Mouse (Mus musculus) liver, embryonic 14.5 days (tissue): ENCODE measurements at regions not wholly inside any gene's neighbourhood (a gene's known extent, or its start where the extent isn't known, plus 50 kb on each side); places are given as distances from the start of the nearest gene placed in this dataset.
A peak's percentile ranks its signal among the peaks of the same experiment; 100 is the strongest.

ENCODE experiments used
- ATAC-seq: fragments of 200-750 bp; cut with Nextera tagmentation; 2 replicates; pipeline ENCODE4 v1.8.0; 2017; ENCODE audit warnings: moderate number of reproducible peaks, mild to moderate bottlenecking, moderate library complexity; ENCODE audit not compliant: insufficient read depth
- DNase-seq, 3 experiments: peaks; one replicate each; pipeline ENCODE4 v3.0.0-alpha.2; 2012 to 2013; ENCODE audit warnings: low read depth in 3 of 3, low spot score in 3 of 3
- H3K27ac ChIP-seq: fragments of 300-500 bp; sonication (generic); 2 replicates; pipeline ENCODE4 v1.5.1; 2014; ENCODE audit warnings: moderate library complexity, mild to moderate bottlenecking, control low read depth, inconsistent platforms
- H3K27me3 ChIP-seq: fragments of 300-500 bp; sonication (generic); 2 replicates; pipeline ENCODE4 v1.6.1; 2014; ENCODE audit warnings: mild to moderate bottlenecking, low read length, moderate library complexity; ENCODE audit not compliant: control insufficient read depth, insufficient read depth
- H3K36me3 ChIP-seq: fragments of 300-500 bp; sonication (generic); replicated peaks from 2 replicates; pipeline ENCODE4 v1.6.1; 2014; ENCODE audit warnings: low read depth; ENCODE audit not compliant: control insufficient read depth, insufficient read depth
- H3K4me1 ChIP-seq, 2 experiments: fragments of 200-500 bp in 1 of 2; fragments of 300-500 bp in 1 of 2; sonication (generic) in 1 of 2; replicated peaks; 2 replicates each; pipeline ENCODE4 v1.6.1; 2012 to 2014; ENCODE audit warnings: antibody characterized with exemption in 1 of 2, inconsistent platforms in 1 of 2, low read length in 1 of 2; ENCODE audit not compliant: control insufficient read depth in 2 of 2, insufficient read depth in 2 of 2
- H3K4me2 ChIP-seq: fragments of 300-500 bp; sonication (generic); 2 replicates; pipeline ENCODE4 v1.6.1; 2014; ENCODE audit warnings: low read depth, mild to moderate bottlenecking, control low read depth, moderate library complexity
- H3K4me3 ChIP-seq, 2 experiments: fragments of 200-500 bp in 1 of 2; fragments of 300-500 bp in 1 of 2; sonication (generic) in 1 of 2; 2 replicates each; pipeline ENCODE4 v1.5.1; 2012 to 2014; ENCODE audit warnings: low read depth in 2 of 2, low read length in 2 of 2, mild to moderate bottlenecking in 2 of 2, control low read depth in 1 of 2, inconsistent platforms in 1 of 2, moderate library complexity in 1 of 2; ENCODE audit not compliant: insufficient read depth in 1 of 2
- H3K9ac ChIP-seq: fragments of 300-500 bp; sonication (generic); replicated peaks from 2 replicates; pipeline ENCODE4 v1.6.1; 2014; ENCODE audit warnings: mild to moderate bottlenecking, control low read depth, moderate library complexity
- H3K9me3 ChIP-seq: fragments of 300-500 bp; sonication (generic); 2 replicates; pipeline ENCODE4 v1.6.1; 2016; ENCODE audit warnings: low read length, mixed read lengths; ENCODE audit not compliant: control insufficient read depth
- CTCF ChIP-seq: IDR thresholded peaks from 2 replicates; pipeline ENCODE4 v1.5.1; 2016; ENCODE audit warnings: antibody characterized with exemption, low read depth, control low read depth
- EP300 ChIP-seq: IDR thresholded peaks from 2 replicates; pipeline ENCODE4 v1.6.1; 2016; ENCODE audit warnings: antibody characterized with exemption, low read depth
- WGBS: fragments of 180-500 bp; shearing (Covaris S2); extraction: QIAGEN DNeasy Blood & Tissue Kit; methylation state at CpG from one replicate; pipeline ENCODE4 v1.1.7; 2014; ENCODE audit not compliant: insufficient replicate concordance; 5-methylcytosine and 5-hydroxymethylcytosine counted together

DNA sequence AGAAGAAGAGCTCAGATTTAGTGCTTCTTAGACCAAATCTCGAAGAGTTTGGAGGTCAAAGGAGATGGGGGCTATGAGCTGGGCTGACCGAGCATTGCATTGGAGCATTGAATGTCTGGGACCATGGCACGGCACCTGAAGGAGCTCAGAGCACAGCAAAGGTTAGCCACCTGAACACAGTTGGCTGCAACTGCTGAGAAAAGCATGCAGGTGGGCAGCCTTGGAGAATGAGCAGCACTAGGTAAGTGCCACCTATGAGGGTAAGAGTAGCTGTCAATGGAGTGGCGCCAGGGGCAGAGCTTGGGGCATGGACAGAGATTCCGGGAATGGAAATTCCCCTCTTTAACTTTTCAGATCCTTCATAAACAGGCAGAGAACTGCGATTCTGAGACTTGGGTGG is 305.7 kb downstream of the Fut8 start:
- Histone ChIP-seq H3K9ac (no peak overlapping the region), H3K27ac (no peak overlapping the region), H3K4me3 (no peak overlapping the region), H3K36me3 (no peaks in the 10 kb centered on the region), H3K27me3 (no peaks in the 10 kb centered on the region), H3K9me3 (no peaks in the 10 kb centered on the region), H3K4me2 (no peak overlapping the region), H3K4me1 (no peaks in the 10 kb centered on the region)
- TF ChIP-seq CTCF (no peak), EP300 (no peak)
- no peak for ATAC-seq
- 51% methylated on average over 6 of the region's 6 CpGs for WGBS
- no peak for DNase-seq

DNA sequence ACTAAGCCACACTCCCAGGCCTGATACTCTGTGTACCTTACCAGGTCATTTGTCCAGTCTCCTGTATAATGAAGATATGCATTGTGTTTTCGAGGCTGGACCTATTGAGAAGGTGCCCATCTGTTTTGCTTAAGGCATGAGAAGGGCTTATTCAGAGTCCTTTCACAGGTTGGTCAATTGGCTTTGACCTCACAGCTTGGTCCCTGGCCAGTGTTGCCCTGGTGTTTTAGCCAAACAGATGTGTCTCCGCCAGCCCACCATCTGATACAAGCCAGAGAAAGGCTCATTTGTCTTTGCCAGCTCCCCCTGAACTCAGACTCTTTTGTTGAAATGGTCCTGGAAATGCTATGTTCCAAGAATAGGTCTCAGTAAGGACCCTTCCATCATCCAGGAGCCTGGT is 308.2 kb downstream of the Fut8 start:
- WGBS, result 58% methylated on average over 2 of the region's 2 CpGs
- Histone ChIP-seq H3K9me3 (no peaks in the 10 kb centered on the region), H3K9ac (no peak overlapping the region), H3K4me1 (no peaks in the 10 kb centered on the region), H3K27ac (no peak overlapping the region), H3K27me3 (no peaks in the 10 kb centered on the region), H3K36me3 (no peaks in the 10 kb centered on the region), H3K4me2 (no peak overlapping the region), H3K4me3 (no peak overlapping the region)
- ATAC-seq (no peak), DNase-seq (no peak)
- TF ChIP-seq EP300, result no peak
- no peak for TF ChIP-seq CTCF

DNA sequence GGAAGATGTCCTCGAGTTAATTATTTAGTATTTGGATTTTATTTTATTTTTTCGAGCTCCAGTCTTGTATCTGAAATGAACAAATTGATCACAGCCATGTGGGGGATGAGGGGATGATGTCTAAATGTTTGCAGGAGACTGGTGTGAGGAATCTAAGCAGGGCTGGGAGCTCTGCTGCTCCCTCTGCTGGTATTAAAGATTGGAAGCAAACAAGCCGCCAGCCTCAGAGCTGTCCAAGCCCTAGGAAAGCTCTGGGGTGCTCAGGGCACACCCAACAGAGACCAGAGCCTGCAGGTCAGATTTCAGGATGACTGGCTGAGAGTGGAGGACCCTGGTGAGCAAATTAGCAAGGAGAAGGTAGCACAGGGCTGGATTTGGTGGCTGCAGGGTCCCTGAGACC is 330.4 kb downstream of the Fut8 start:
- 6% methylated on average over 3 of the region's 3 CpGs for WGBS

DNA sequence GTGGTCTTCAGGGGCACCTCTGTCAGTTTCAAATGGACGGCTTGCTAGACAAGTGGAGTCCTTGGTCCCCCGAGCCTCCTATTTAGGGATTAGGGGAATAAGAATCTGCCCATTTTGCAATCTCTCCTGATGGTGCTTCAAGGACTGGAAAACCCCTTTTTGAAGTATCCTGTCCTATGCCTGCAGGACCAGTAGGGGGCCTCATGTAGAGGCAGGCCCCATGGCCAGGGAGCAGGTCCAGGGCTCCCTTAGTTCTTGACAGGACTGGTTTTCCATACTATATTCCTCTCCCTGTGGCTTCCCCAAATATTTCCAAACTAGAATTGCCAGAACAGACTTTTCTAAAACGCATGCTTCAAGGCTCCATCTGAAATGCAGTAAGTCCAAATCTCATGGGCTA is 332.6 kb downstream of the Fut8 start:
- no peaks in the 10 kb centered on the region for H3K36me3 ChIP-seq
- H3K27me3 ChIP-seq, result no peaks in the 10 kb centered on the region
- no peak overlapping the region for H3K4me2 ChIP-seq
- 61% methylated on average over 3 of the region's 3 CpGs for WGBS
- TF ChIP-seq EP300 (no peak), CTCF (peak; percentile 29)
- H3K9me3 ChIP-seq, result no peaks in the 10 kb centered on the region
- H3K4me1 ChIP-seq, result no peaks in the 10 kb centered on the region
- H3K4me3 ChIP-seq, result no peak overlapping the region
- ATAC-seq, result no peak
- H3K27ac ChIP-seq, result no peak overlapping the region
- DNase-seq, result no peak
- no peak overlapping the region for H3K9ac ChIP-seq

More for the DNA sequence above, 330.4 kb downstream of the Fut8 start:
- TF ChIP-seq CTCF (peak; percentile 63), EP300 (no peak)
- ATAC-seq (no peak), DNase-seq (no peak)
- H3K4me3 ChIP-seq, result no peak overlapping the region
- no peaks in the 10 kb centered on the region for H3K9me3 ChIP-seq
- H3K9ac ChIP-seq, result no peak overlapping the region
- no peak overlapping the region for H3K4me2 ChIP-seq
- no peaks in the 10 kb centered on the region for H3K36me3 ChIP-seq
- no peak overlapping the region for H3K27ac ChIP-seq
- H3K27me3 ChIP-seq, result no peaks in the 10 kb centered on the region
- H3K4me1 ChIP-seq, result no peaks in the 10 kb centered on the region

DNA sequence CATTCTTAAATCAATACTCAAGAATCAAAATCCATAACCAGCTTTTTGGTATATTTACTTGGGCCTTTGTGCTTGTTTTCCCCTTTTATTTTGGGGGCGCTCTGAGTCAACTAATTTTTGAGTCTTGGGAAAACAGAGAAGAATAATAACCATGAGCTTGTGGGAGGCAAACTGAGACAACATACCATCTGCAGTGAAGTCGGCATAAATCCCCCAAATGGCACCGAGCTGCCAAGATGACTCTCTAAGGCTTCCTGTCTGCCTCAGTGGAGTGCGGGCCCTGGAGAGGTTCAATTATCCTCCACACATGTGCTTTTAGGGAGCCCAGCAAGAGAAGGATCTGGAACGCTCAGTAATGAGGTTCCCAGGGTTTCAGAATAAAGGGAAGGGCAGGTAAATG is 333.1 kb downstream of the Fut8 start:
- no peak overlapping the region for H3K4me2 ChIP-seq
- no peak overlapping the region for H3K27ac ChIP-seq
- no peaks in the 10 kb centered on the region for H3K27me3 ChIP-seq
- H3K9ac ChIP-seq, result no peak overlapping the region
- no peak for TF ChIP-seq CTCF
- TF ChIP-seq EP300, result no peak
- 65% methylated on average over 5 of the region's 5 CpGs for WGBS
- H3K4me1 ChIP-seq, result no peaks in the 10 kb centered on the region
- DNase-seq, result no peak
- H3K9me3 ChIP-seq, result no peaks in the 10 kb centered on the region
- no peak overlapping the region for H3K4me3 ChIP-seq
- ATAC-seq, result no peak
- H3K36me3 ChIP-seq, result no peaks in the 10 kb centered on the region

DNA sequence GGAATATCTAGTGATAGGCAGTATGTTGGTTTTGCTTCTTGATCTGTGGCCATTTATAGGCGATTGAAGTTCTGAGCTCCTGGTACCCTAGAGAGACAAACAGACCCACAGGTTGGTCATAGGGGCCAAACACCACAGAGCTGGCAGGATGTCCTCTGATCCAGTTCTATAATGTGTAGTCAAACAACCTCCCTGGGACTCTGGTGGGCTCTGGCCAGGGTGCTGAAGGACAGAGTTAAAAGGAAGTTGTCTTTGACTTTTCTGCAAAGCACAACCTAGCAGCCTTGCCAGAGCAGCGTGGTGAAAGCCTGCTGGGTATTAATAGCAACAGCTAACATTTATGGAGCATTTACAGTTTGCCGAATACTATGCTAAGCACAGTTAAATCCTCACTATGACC is 337.1 kb downstream of the Fut8 start:
- ATAC-seq (no peak), DNase-seq (no peak)
- Histone ChIP-seq H3K36me3 (no peaks in the 10 kb centered on the region), H3K9ac (no peak overlapping the region), H3K27ac (no peak overlapping the region), H3K4me2 (no peak overlapping the region), H3K9me3 (no peaks in the 10 kb centered on the region), H3K27me3 (no peaks in the 10 kb centered on the region), H3K4me1 (no peaks in the 10 kb centered on the region), H3K4me3 (no peak overlapping the region)
- 47% methylated on average over 3 of the region's 3 CpGs for WGBS
- TF ChIP-seq EP300, result no peak
- no peak for TF ChIP-seq CTCF
